Mouse (Mus musculus) gastrocnemius, adult 8-10 months (tissue): ENCODE data around the gene Mphosph6. TPM values are rescaled to one million over a fixed set of nuclear protein-coding genes. Genes with fewer than 3 reads are reported as not detected.

ENCODE experiments used
- DNase-seq, 2 experiments: peaks; one replicate each; pipeline ENCODE4 v3.0.0; 2022; ENCODE audit warnings: low spot score in 2 of 2
- total RNA-seq, 4 experiments: library from RNA; stranded (reverse); gene quantifications; 2 replicates each; pipeline ENCODE4 v1.2.4; 2022

Gene Mphosph6
- 1 to 10 TPM; 3.0 to 5.8 (median 4.4) TPM for total RNA-seq

- peak; percentile 92 to 96 for DNase-seq
Measured at GRCm38 (mm10) chr8:117801443-117802298, at the start of gene Mphosph6. Gene Mphosph6, minus strand, starts transcription at chr8:117801943.

GRCm38 (mm10) chr8:117850420-117850819, 48.7 kb upstream of the Mphosph6 start:
- DNase-seq: no peak

GRCm38 (mm10) chr8:117847865-117848264, 46.1 kb upstream of the Mphosph6 start:
- DNase-seq: no peak

GRCm38 (mm10) chr8:117843694-117844093, 42.0 kb upstream of the Mphosph6 start:
- DNase-seq: no peak

GRCm38 (mm10) chr8:117813524-117813923, 11.8 kb upstream of the Mphosph6 start:
- DNase-seq: no peak

GRCm38 (mm10) chr8:117810676-117811075, 8.9 kb upstream of the Mphosph6 start:
- DNase-seq: no peak

GRCm38 (mm10) chr8:117805419-117805818, 3.7 kb upstream of the Mphosph6 start:
- DNase-seq: no peak

GRCm38 (mm10) chr8:117802299-117802689, 551 bp upstream of the Mphosph6 start:
- DNase-seq: no peak

GRCm38 (mm10) chr8:117798066-117798465, 3.7 kb downstream of the Mphosph6 start:
- no peak for DNase-seq

GRCm38 (mm10) chr8:117796464-117796863, 5.3 kb downstream of the Mphosph6 start:
- no peak for DNase-seq

GRCm38 (mm10) chr8:117794581-117794980, 7.2 kb downstream of the Mphosph6 start:
- DNase-seq: no peak

GRCm38 (mm10) chr8:117792616-117793144, 9.1 kb downstream of the Mphosph6 start:
- no peak for DNase-seq

GRCm38 (mm10) chr8:117786428-117786827, 15.3 kb downstream of the Mphosph6 start:
- no peak for DNase-seq

GRCm38 (mm10) chr8:117783021-117783420, 18.7 kb downstream of the Mphosph6 start:
- DNase-seq: no peak

GRCm38 (mm10) chr8:117781375-117782129, 20.2 kb downstream of the Mphosph6 start:
- DNase-seq: no peak

- no peak for DNase-seq
Measured at GRCm38 (mm10) chr8:117779344-117779743, 22.4 kb downstream of the Mphosph6 start.

GRCm38 (mm10) chr8:117778531-117779322, 23.0 kb downstream of the Mphosph6 start:
- DNase-seq: no peak

- no peak for DNase-seq
Measured at GRCm38 (mm10) chr8:117776075-117776474, 25.7 kb downstream of the Mphosph6 start.

GRCm38 (mm10) chr8:117775626-117776025, 26.1 kb downstream of the Mphosph6 start:
- DNase-seq: no peak

GRCm38 (mm10) chr8:117772597-117772996, 29.1 kb downstream of the Mphosph6 start:
- DNase-seq: no peak

- no peak for DNase-seq
Measured at GRCm38 (mm10) chr8:117772126-117772525, 29.6 kb downstream of the Mphosph6 start.
